Mouse (Mus musculus) embryonic facial prominence, embryonic 12.5 days (tissue): ENCODE data around the gene Znhit2. TPM values are rescaled to one million over a fixed set of nuclear protein-coding genes. Genes with fewer than 3 reads are reported as not detected.

Source experiments
- ATAC-seq: fragments of 200-750 bp; cut with Nextera tagmentation; 2 replicates; pipeline ENCODE4 v1.8.0; 2017; ENCODE audit not compliant: insufficient number of reproducible peaks, insufficient read depth, low FRiP score, low TSS enrichment
- H3K27ac ChIP-seq: fragments of 300-500 bp; sonication (generic); 2 replicates; pipeline ENCODE4 v1.5.1; 2016; ENCODE audit warnings: mild to moderate bottlenecking
- H3K27me3 ChIP-seq: fragments of 300-500 bp; sonication (generic); 2 replicates; pipeline ENCODE4 v1.6.1; 2016; ENCODE audit warnings: mild to moderate bottlenecking, moderate library complexity
- H3K36me3 ChIP-seq: fragments of 300-500 bp; sonication (generic); 2 replicates; pipeline ENCODE4 v1.6.1; 2016; ENCODE audit warnings: mild to moderate bottlenecking
- H3K4me1 ChIP-seq: fragments of 300-500 bp; sonication (generic); 2 replicates; pipeline ENCODE4 v1.6.1; 2016
- H3K4me2 ChIP-seq: fragments of 300-500 bp; sonication (generic); replicated peaks from 2 replicates; pipeline ENCODE4 v1.6.1; 2016; ENCODE audit warnings: mild to moderate bottlenecking, moderate library complexity
- H3K4me3 ChIP-seq: fragments of 300-500 bp; sonication (generic); 2 replicates; pipeline ENCODE4 v1.5.1; 2016; ENCODE audit warnings: mild to moderate bottlenecking
- H3K9ac ChIP-seq: fragments of 300-500 bp; sonication (generic); 2 replicates; pipeline ENCODE4 v1.6.1; 2016; ENCODE audit warnings: mild to moderate bottlenecking, moderate library complexity
- H3K9me3 ChIP-seq: fragments of 300-500 bp; sonication (generic); 2 replicates; pipeline ENCODE4 v1.6.1; 2016; ENCODE audit warnings: mild to moderate bottlenecking, moderate library complexity
- WGBS: fragments of 180-500 bp; shearing (Covaris S2); methylation state at CpG from one replicate; pipeline ENCODE4 v1.1.7; 2016; 5-methylcytosine and 5-hydroxymethylcytosine counted together
- polyA plus RNA-seq: library from polyadenylated mRNA; unstranded; fragments of >200 nt; fragmentation: Nextera tagmentation; extraction: Ambion mirVana; gene quantifications from 2 replicates; pipeline ENCODE4 v1.2.1, GENCODE M21; 2016

Gene Znhit2
- polyA plus RNA-seq, 1 experiment from 2014 or later, result 39.3 TPM

GRCm38 (mm10) chr19:6066571-6066970 is 5.6 kb downstream of the Znhit2 start:
- 37% methylated on average over 5 of the region's 5 CpGs for WGBS
- H3K27ac ChIP-seq, result peak overlapping the region; percentile 80
- no peak for ATAC-seq

GRCm38 (mm10) chr19:6067011-6067723 is 6.2 kb downstream of the Znhit2 start:
- ATAC-seq, result peak; percentile 31
- Histone ChIP-seq H3K27me3 (no peaks in the 10 kb centered on the region), H3K27ac (peak overlapping the region; percentile 80), H3K4me1 (peaks cover 23% of the 10 kb centered on the region), H3K4me3 (peak overlapping the region; percentile 47), H3K4me2 (peak overlapping the region; percentile 88), H3K9me3 (no peaks in the 10 kb centered on the region), H3K9ac (peak overlapping the region; percentile 59), H3K36me3 (peaks cover 32% of the 10 kb centered on the region)
- WGBS, result 2% methylated on average over 30 of the region's 30 CpGs

More at GRCm38 (mm10) chr19:6066571-6066970, 5.6 kb downstream of the Znhit2 start:
- peaks cover 29% of the 10 kb centered on the region for H3K4me1 ChIP-seq
- peak overlapping the region; percentile 47 for H3K4me3 ChIP-seq
- peak overlapping the region; percentile 88 for H3K4me2 ChIP-seq
- peak overlapping the region; percentile 59 for H3K9ac ChIP-seq
- H3K27me3 ChIP-seq, result no peaks in the 10 kb centered on the region
- no peaks in the 10 kb centered on the region for H3K9me3 ChIP-seq
- peaks cover 30% of the 10 kb centered on the region for H3K36me3 ChIP-seq

GRCm38 (mm10) chr19:6067724-6068415 is 6.9 kb downstream of the Znhit2 start, which contains the start of gene Tm7sf2:
Gene Tm7sf2 (minus strand): TSS chr19:6068373.
- Histone ChIP-seq H3K4me1 (peaks cover 16% of the 10 kb centered on the region), H3K9ac (peak within 1 kb of the TSS; percentile 59), H3K27ac (peak within 1 kb of the TSS; percentile 80), H3K4me2 (peak within 1 kb of the TSS; percentile 88), H3K9me3 (no peaks in the 10 kb centered on the region), H3K36me3 (peaks cover 36% of the 10 kb centered on the region), H3K27me3 (no peaks in the 10 kb centered on the region), H3K4me3 (peak within 1 kb of the TSS; percentile 47)
- peak; percentile 87 for ATAC-seq
- 11% methylated on average over 33 of the region's 33 CpGs for WGBS

- no peaks in the 10 kb centered on the region for H3K9me3 ChIP-seq
- 76% methylated on average over 4 of the region's 4 CpGs for WGBS
- H3K27me3 ChIP-seq, result no peaks in the 10 kb centered on the region
- H3K4me1 ChIP-seq, result peaks cover 15% of the 10 kb centered on the region
- no peak overlapping the region for H3K4me3 ChIP-seq
- H3K9ac ChIP-seq, result no peak overlapping the region
- H3K27ac ChIP-seq, result no peak overlapping the region
- no peak for ATAC-seq
- peaks cover 46% of the 10 kb centered on the region for H3K36me3 ChIP-seq
- no peak overlapping the region for H3K4me2 ChIP-seq
Measured at GRCm38 (mm10) chr19:6068951-6069350, 8.0 kb downstream of the Znhit2 start.

- Histone ChIP-seq H3K27ac (no peak overlapping the region), H3K27me3 (no peaks in the 10 kb centered on the region), H3K36me3 (peaks cover 53% of the 10 kb centered on the region), H3K9me3 (no peaks in the 10 kb centered on the region), H3K9ac (no peak overlapping the region), H3K4me3 (no peak overlapping the region), H3K4me2 (no peak overlapping the region), H3K4me1 (peaks cover 15% of the 10 kb centered on the region)
- no peak for ATAC-seq
- 89% methylated on average over 10 of the region's 10 CpGs for WGBS
Measured at GRCm38 (mm10) chr19:6069851-6070250, 8.9 kb downstream of the Znhit2 start.

- Histone ChIP-seq H3K27me3 (no peaks in the 10 kb centered on the region), H3K27ac (no peak overlapping the region), H3K4me1 (peaks cover 15% of the 10 kb centered on the region), H3K9me3 (no peaks in the 10 kb centered on the region), H3K9ac (no peak overlapping the region), H3K4me2 (no peak overlapping the region), H3K36me3 (peaks cover 53% of the 10 kb centered on the region), H3K4me3 (no peak overlapping the region)
- WGBS, result 90% methylated on average over 31 of the region's 31 CpGs
- ATAC-seq, result no peak
Measured at GRCm38 (mm10) chr19:6070571-6071250, 9.7 kb downstream of the Znhit2 start.

- peaks cover 19% of the 10 kb centered on the region for H3K4me1 ChIP-seq
- H3K27ac ChIP-seq, result no peak overlapping the region
- peaks cover 53% of the 10 kb centered on the region for H3K36me3 ChIP-seq
- no peak overlapping the region for H3K4me3 ChIP-seq
- ATAC-seq, result no peak
- H3K4me2 ChIP-seq, result no peak overlapping the region
- no peaks in the 10 kb centered on the region for H3K9me3 ChIP-seq
- no peak overlapping the region for H3K9ac ChIP-seq
- WGBS, result 93% methylated on average over 19 of the region's 19 CpGs
- no peaks in the 10 kb centered on the region for H3K27me3 ChIP-seq
Measured at GRCm38 (mm10) chr19:6071261-6071660, 10.3 kb downstream of the Znhit2 start.

GRCm38 (mm10) chr19:6073889-6074288 is 12.9 kb downstream of the Znhit2 start:
- Histone ChIP-seq H3K4me2 (no peak overlapping the region), H3K36me3 (peaks cover 50% of the 10 kb centered on the region), H3K9me3 (no peaks in the 10 kb centered on the region), H3K9ac (no peak overlapping the region), H3K27me3 (no peaks in the 10 kb centered on the region), H3K27ac (no peak overlapping the region), H3K4me3 (no peak overlapping the region), H3K4me1 (peaks cover 9% of the 10 kb centered on the region)
- WGBS, result 89% methylated on average over 5 of the region's 5 CpGs
- no peak for ATAC-seq

- peak; percentile 80 for ATAC-seq
- 3% methylated on average over 33 of the region's 33 CpGs for WGBS
- Histone ChIP-seq H3K27ac (peak within 1 kb of the TSS; percentile 74), H3K27me3 (no peaks in the 10 kb centered on the region), H3K9me3 (no peaks in the 10 kb centered on the region), H3K4me3 (peak within 1 kb of the TSS; percentile 64), H3K36me3 (peaks cover 42% of the 10 kb centered on the region), H3K4me1 (peaks cover 9% of the 10 kb centered on the region), H3K4me2 (peak within 1 kb of the TSS; percentile 82), H3K9ac (peak within 1 kb of the TSS; percentile 71)
Measured at GRCm38 (mm10) chr19:6076564-6077393, 15.8 kb downstream of the Znhit2 start, which contains the start of gene Vps51. Gene Vps51 (minus strand): TSS chr19:6077231.

- H3K27me3 ChIP-seq, result no peaks in the 10 kb centered on the region
- H3K27ac ChIP-seq, result no peak within 1 kb of the TSS
- no peak within 1 kb of the TSS for H3K9ac ChIP-seq
- H3K36me3 ChIP-seq, result peaks cover 31% of the 10 kb centered on the region
- WGBS, result 91% methylated on average over 12 of the region's 12 CpGs
- no peak for ATAC-seq
- H3K9me3 ChIP-seq, result no peaks in the 10 kb centered on the region
- peaks cover 19% of the 10 kb centered on the region for H3K4me1 ChIP-seq
- no peak within 1 kb of the TSS for H3K4me3 ChIP-seq
- no peak within 1 kb of the TSS for H3K4me2 ChIP-seq
Measured at GRCm38 (mm10) chr19:6079983-6080480, 19.0 kb downstream of the Znhit2 start, which contains the start of gene Tmem262. Gene Tmem262 (plus strand): TSS chr19:6080033.

- H3K27me3 ChIP-seq, result no peaks in the 10 kb centered on the region
- WGBS, result 88% methylated on average over 9 of the region's 9 CpGs
- ATAC-seq, result no peak
- peaks cover 14% of the 10 kb centered on the region for H3K4me1 ChIP-seq
- no peak within 1 kb of the TSS for H3K4me2 ChIP-seq
- H3K36me3 ChIP-seq, result peaks cover 33% of the 10 kb centered on the region
- no peaks in the 10 kb centered on the region for H3K9me3 ChIP-seq
- no peak within 1 kb of the TSS for H3K27ac ChIP-seq
- H3K4me3 ChIP-seq, result no peak within 1 kb of the TSS
- H3K9ac ChIP-seq, result no peak within 1 kb of the TSS
Measured at GRCm38 (mm10) chr19:6082156-6082555, 21.2 kb downstream of the Znhit2 start, which contains the start of gene Gm28374. Gene Gm28374 (minus strand): TSS chr19:6082256.
